Mouse (Mus musculus): ENCODE measurements around the gene Tmcc3.
A peak's percentile ranks its signal among the peaks of the same experiment; 100 is the strongest.

Tmcc3 gene

GRCm38 (mm10) chr10:94555394-94555793 is 243.6 kb downstream of the Tmcc3 start:
- no peak for DNase-seq

GRCm38 (mm10) chr10:94557428-94558149 is 245.8 kb downstream of the Tmcc3 start:
- DNase-seq, result no peak

- DNase-seq, result no peak
Measured at GRCm38 (mm10) chr10:94558826-94559225, 247.1 kb downstream of the Tmcc3 start.

- DNase-seq, result peak; percentile 62
Measured at GRCm38 (mm10) chr10:94561351-94561750, 249.6 kb downstream of the Tmcc3 start.

GRCm38 (mm10) chr10:94562188-94562587 is 250.4 kb downstream of the Tmcc3 start:
- DNase-seq, result peak; percentile 68

- no peak for DNase-seq
Measured at GRCm38 (mm10) chr10:94562991-94563390, 251.2 kb downstream of the Tmcc3 start.

- no peak for DNase-seq
Measured at GRCm38 (mm10) chr10:94565410-94566221, 253.9 kb downstream of the Tmcc3 start.

GRCm38 (mm10) chr10:94566222-94566868 is 254.6 kb downstream of the Tmcc3 start:
- no peak for DNase-seq

GRCm38 (mm10) chr10:94567251-94567650 is 255.5 kb downstream of the Tmcc3 start:
- DNase-seq, result no peak

GRCm38 (mm10) chr10:94567915-94568314 is 256.2 kb downstream of the Tmcc3 start:
- DNase-seq, result peak; percentile 42

- no peak for DNase-seq
Measured at GRCm38 (mm10) chr10:94568867-94569266, 257.1 kb downstream of the Tmcc3 start.

GRCm38 (mm10) chr10:94569731-94570130 is 258.0 kb downstream of the Tmcc3 start:
- no peak for DNase-seq

- DNase-seq, result no peak
Measured at GRCm38 (mm10) chr10:94571927-94572620, 260.3 kb downstream of the Tmcc3 start.

GRCm38 (mm10) chr10:94572772-94573171 is 261.0 kb downstream of the Tmcc3 start:
- peak; percentile 65 for DNase-seq

GRCm38 (mm10) chr10:94574451-94575333 is 262.9 kb downstream of the Tmcc3 start:
- peak; percentile 91 for DNase-seq

- peak; percentile 90 for DNase-seq
Measured at GRCm38 (mm10) chr10:94575958-94576357, 264.2 kb downstream of the Tmcc3 start.

GRCm38 (mm10) chr10:94578870-94579269 is 267.1 kb downstream of the Tmcc3 start:
- DNase-seq, result no peak

- no peak for DNase-seq
Measured at GRCm38 (mm10) chr10:94581384-94581783, 269.6 kb downstream of the Tmcc3 start.

GRCm38 (mm10) chr10:94583714-94584113 is 272.0 kb downstream of the Tmcc3 start:
- DNase-seq, result peak; percentile 52

GRCm38 (mm10) chr10:94584851-94585359 is 273.2 kb downstream of the Tmcc3 start:
- no peak for DNase-seq

- no peak for DNase-seq
Measured at GRCm38 (mm10) chr10:94585819-94586218, 274.1 kb downstream of the Tmcc3 start.

- no peak for DNase-seq
Measured at GRCm38 (mm10) chr10:94588976-94589375, 277.2 kb downstream of the Tmcc3 start.

Data from lung, postnatal 36 days (tissue).